Mouse (Mus musculus): ENCODE measurements around the gene Crlf3.

Gene Crlf3

GRCm38 (mm10) chr11:80080826-80081728 is at the start of gene Crlf3:
TSS of gene Crlf3 (minus strand) at chr11:80080991.
- DNase-seq: peak; percentile 87 to 94

- DNase-seq: peak in 1 of 2 experiments; percentile 9
These were observed 35.6 kb upstream of the Crlf3 start for GRCm38 (mm10) chr11:80116411-80116810.

- DNase-seq: no peak
These were observed 23.6 kb upstream of the Crlf3 start for GRCm38 (mm10) chr11:80104407-80104806.

- no peak for DNase-seq
These were observed 20.5 kb upstream of the Crlf3 start for GRCm38 (mm10) chr11:80101298-80101697.

- DNase-seq: no peak
These were observed 17.8 kb upstream of the Crlf3 start for GRCm38 (mm10) chr11:80098444-80099056.

GRCm38 (mm10) chr11:80090555-80091164 is 9.9 kb upstream of the Crlf3 start:
- no peak for DNase-seq

GRCm38 (mm10) chr11:80089817-80090214 is 9.0 kb upstream of the Crlf3 start:
- no peak for DNase-seq

- DNase-seq: peak; percentile 81 to 90
These were observed 8.4 kb upstream of the Crlf3 start, which contains the start of gene Atad5 for GRCm38 (mm10) chr11:80088917-80089816. TSS of gene Atad5 (plus strand) at chr11:80089400.

- peak; percentile 76 to 92 for DNase-seq
These were observed 6.1 kb upstream of the Crlf3 start for GRCm38 (mm10) chr11:80086844-80087243.

GRCm38 (mm10) chr11:80085356-80086055 is 4.7 kb upstream of the Crlf3 start:
- DNase-seq: no peak

- DNase-seq: no peak
These were observed 1.1 kb upstream of the Crlf3 start for GRCm38 (mm10) chr11:80081786-80082319.

GRCm38 (mm10) chr11:80080381-80080825 is 388 bp downstream of the Crlf3 start:
- peak in 1 of 2 experiments; percentile 21 for DNase-seq

GRCm38 (mm10) chr11:80079751-80080150 is 1.0 kb downstream of the Crlf3 start:
- DNase-seq: no peak

GRCm38 (mm10) chr11:80078831-80079230 is 2.0 kb downstream of the Crlf3 start:
- DNase-seq: no peak

- no peak for DNase-seq
These were observed 2.8 kb downstream of the Crlf3 start for GRCm38 (mm10) chr11:80077784-80078545.

- no peak for DNase-seq
These were observed 5.0 kb downstream of the Crlf3 start for GRCm38 (mm10) chr11:80075608-80076277.

GRCm38 (mm10) chr11:80072365-80072764 is 8.4 kb downstream of the Crlf3 start:
- no peak for DNase-seq

- DNase-seq: no peak
These were observed 9.8 kb downstream of the Crlf3 start for GRCm38 (mm10) chr11:80071039-80071438.

GRCm38 (mm10) chr11:80069815-80070214 is 11.0 kb downstream of the Crlf3 start:
- DNase-seq: no peak

- DNase-seq: no peak
These were observed 13.2 kb downstream of the Crlf3 start for GRCm38 (mm10) chr11:80067558-80067957.

Data from kidney, adult 8-10 months (tissue).